Mouse (Mus musculus) megakaryocyte, embryonic 14.5 days (primary cell): Measurements from ENCODE around the gene Ces2c. TPM values are rescaled to one million over a fixed set of nuclear protein-coding genes. Genes with fewer than 3 reads are reported as not detected.
"Not testable (repeated sequence)": the region's sequence is repeated elsewhere in the genome, so short reads cannot be mapped to it uniquely, and the experiment has no call there.

Source experiments
- H3K27me3 ChIP-seq: replicated peaks from 2 replicates; pipeline ENCODE3; 2012; ENCODE audit warnings: inconsistent platforms
- H3K36me3 ChIP-seq: replicated peaks from 2 replicates; pipeline ENCODE3; 2012; ENCODE audit warnings: low read length, inconsistent platforms, mixed read lengths
- H3K4me1 ChIP-seq: 2 replicates; pipeline ENCODE4 v1.6.1; 2012; ENCODE audit warnings: inconsistent platforms
- H3K4me3 ChIP-seq: replicated peaks from 2 replicates; pipeline ENCODE3; 2012; ENCODE audit warnings: moderate library complexity, mild to moderate bottlenecking, inconsistent platforms
- H3K9me3 ChIP-seq: 2 replicates; pipeline ENCODE4 v1.6.1; 2012; ENCODE audit warnings: inconsistent platforms
- FLI1 ChIP-seq: IDR thresholded peaks from 2 replicates; pipeline ENCODE4 v1.6.1; 2012; ENCODE audit warnings: low read length, inconsistent platforms, mixed read lengths
- GATA1 ChIP-seq: IDR thresholded peaks from 3 replicates; pipeline ENCODE4 v1.6.1; 2012; ENCODE audit warnings: mixed read lengths, low read length, inconsistent platforms, borderline replicate concordance
- polyA plus RNA-seq: library from polyadenylated mRNA; stranded (reverse); fragments of >175 nt; gene quantifications from 2 replicates; pipeline ENCODE4 v1.2.3, GENCODE M21; 2012; ENCODE audit warnings: low replicate concordance; ENCODE audit not compliant: insufficient read depth

Gene Ces2c
- polyA plus RNA-seq: not detected in 2 replicates

DNA sequence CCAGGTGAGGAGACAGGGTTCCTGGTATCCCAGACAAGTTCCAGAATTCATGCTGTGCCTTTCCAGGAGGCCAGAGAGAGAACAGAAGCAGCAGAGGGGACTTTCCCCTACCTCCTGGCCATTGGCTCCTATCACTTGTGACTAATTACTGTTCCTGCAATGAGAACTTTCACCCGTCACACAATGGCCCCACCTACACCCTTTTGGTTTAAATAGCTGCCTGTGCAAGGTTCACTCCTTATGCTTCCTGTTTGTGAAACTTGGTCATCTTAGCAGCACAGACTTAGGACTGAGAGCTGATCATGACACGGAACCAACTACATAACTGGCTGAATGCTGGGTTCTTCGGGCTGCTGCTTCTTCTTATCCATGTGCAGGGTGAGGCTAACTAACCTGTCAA is at the start of gene Ces2c:
TSS of gene Ces2c (plus strand) at position 238 of the 400 bp plus-strand sequence.
- H3K4me1 ChIP-seq: peaks cover 15% of the 10 kb centered on the region
- H3K36me3 ChIP-seq: no peaks in the 10 kb centered on the region
- H3K27me3 ChIP-seq: no peaks in the 10 kb centered on the region
- no peak within 1 kb of the TSS for H3K4me3 ChIP-seq
- no peak for TF ChIP-seq GATA1
- no peak for TF ChIP-seq FLI1
- no peaks in the 10 kb centered on the region for H3K9me3 ChIP-seq

GRCm38 (mm10) chr8:104799385-104799784 is 47.5 kb upstream of the Ces2c start:
- H3K4me1 ChIP-seq: peaks cover 18% of the 10 kb centered on the region
- H3K9me3 ChIP-seq: no peaks in the 10 kb centered on the region
- peaks cover 4% of the 10 kb centered on the region for H3K27me3 ChIP-seq
- H3K36me3 ChIP-seq: no peaks in the 10 kb centered on the region
- no peak for TF ChIP-seq GATA1
- TF ChIP-seq FLI1: no peak
- no peak overlapping the region for H3K4me3 ChIP-seq

DNA sequence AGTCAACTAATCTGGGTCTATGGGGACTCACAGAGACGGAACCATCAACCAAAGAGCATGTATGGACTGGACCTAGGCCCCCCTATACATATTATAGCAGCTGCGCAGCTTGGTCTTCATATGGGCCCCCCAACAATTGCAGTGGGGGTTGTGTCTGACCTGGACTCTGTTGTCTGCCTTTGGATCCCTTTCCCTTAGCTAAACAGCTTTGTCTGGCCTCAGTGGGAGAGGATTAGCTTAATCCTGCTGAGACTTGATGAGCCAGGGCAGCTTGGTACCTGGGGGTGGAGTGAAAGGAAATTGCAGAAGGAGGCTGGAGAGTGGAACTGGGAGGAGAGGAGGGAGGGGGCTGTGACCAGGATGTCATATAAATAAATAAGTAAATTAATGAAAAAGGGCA is 40.7 kb upstream of the Ces2c start:
- no peaks in the 10 kb centered on the region for H3K9me3 ChIP-seq
- H3K4me3 ChIP-seq: no peak overlapping the region
- H3K4me1 ChIP-seq: peaks cover 13% of the 10 kb centered on the region
- no peaks in the 10 kb centered on the region for H3K27me3 ChIP-seq
- H3K36me3 ChIP-seq: no peaks in the 10 kb centered on the region
- TF ChIP-seq GATA1 (no peak), FLI1 (no peak)

DNA sequence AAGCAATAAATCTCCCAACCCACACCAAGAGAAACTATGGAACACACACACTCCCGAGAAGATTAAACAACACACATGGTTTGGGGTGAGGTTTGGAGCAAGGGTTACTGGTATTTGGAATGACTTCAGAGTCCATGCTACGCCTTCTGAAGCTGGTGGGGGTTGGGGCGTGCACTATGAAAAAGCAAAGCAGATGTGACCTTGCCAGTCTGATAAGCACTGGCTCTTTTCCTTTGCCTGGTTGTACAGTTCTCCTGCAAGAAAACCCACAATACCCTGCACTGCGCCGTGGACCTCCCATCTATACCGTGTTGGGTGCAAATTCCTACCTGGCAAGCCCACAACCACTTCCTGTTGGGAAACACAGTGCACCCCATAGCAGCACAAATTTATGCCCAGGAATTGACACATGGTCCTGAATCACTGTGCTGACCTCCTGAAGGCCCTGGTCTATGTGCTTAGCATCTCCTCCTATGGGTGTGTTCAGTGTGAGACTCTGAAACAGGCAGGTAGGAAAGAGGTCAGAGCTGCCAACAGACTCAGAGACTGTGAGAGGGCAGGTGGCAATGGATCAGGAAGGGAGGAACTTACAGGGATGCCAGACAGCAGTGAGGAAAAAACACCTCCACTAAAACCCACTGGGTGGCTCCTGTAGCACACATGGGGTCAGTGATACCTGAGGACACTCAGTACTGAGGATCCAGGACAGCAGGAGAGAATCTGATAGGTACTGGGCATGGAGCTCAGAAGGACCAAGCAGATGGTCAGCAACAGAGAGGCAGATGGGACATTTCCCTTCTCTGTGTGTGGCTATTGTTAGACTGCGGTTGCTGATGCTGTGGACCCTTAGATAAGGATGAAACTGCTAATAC is 38.1 kb upstream of the Ces2c start:
- Histone ChIP-seq H3K4me1 (peaks cover 13% of the 10 kb centered on the region), H3K36me3 (no peaks in the 10 kb centered on the region), H3K27me3 (no peaks in the 10 kb centered on the region), H3K9me3 (no peaks in the 10 kb centered on the region), H3K4me3 (peak overlapping the region; percentile 5)
- TF ChIP-seq FLI1: no peak
- TF ChIP-seq GATA1: no peak

GRCm38 (mm10) chr8:104809436-104809835 is 37.4 kb upstream of the Ces2c start:
- TF ChIP-seq GATA1 (no peak), FLI1 (no peak)
- no peaks in the 10 kb centered on the region for H3K9me3 ChIP-seq
- peaks cover 1% of the 10 kb centered on the region for H3K27me3 ChIP-seq
- peaks cover 13% of the 10 kb centered on the region for H3K4me1 ChIP-seq
- no peak overlapping the region for H3K4me3 ChIP-seq
- no peaks in the 10 kb centered on the region for H3K36me3 ChIP-seq

GRCm38 (mm10) chr8:104826912-104827311 is 20.0 kb upstream of the Ces2c start:
- Histone ChIP-seq H3K36me3 (no peaks in the 10 kb centered on the region), H3K27me3 (peaks cover 2% of the 10 kb centered on the region), H3K4me3 (peak overlapping the region; percentile 64), H3K9me3 (no peaks in the 10 kb centered on the region), H3K4me1 (peaks cover 43% of the 10 kb centered on the region)
- TF ChIP-seq FLI1: no peak
- TF ChIP-seq GATA1: no peak

DNA sequence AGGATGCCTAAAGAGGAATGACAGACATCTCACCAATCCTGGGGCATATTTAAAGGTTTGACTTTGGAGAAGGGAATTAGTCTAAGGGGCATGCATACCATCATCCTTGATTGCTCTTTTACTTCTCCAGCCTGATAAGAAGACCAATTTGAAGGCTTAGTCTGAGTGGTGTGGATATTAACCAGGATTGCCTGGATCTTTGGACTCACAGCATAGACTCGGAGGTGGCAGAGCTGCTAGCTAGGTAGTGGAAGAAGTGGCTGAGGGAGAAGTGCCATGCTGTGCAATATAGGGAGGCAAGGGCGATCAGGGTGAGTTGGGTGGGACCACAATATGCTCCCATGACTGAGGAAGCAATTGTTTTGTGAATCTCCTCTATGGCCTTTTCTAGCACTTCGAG is 18.6 kb upstream of the Ces2c start:
- no peaks in the 10 kb centered on the region for H3K9me3 ChIP-seq
- peaks cover 43% of the 10 kb centered on the region for H3K4me1 ChIP-seq
- H3K4me3 ChIP-seq: no peak overlapping the region
- no peaks in the 10 kb centered on the region for H3K36me3 ChIP-seq
- no peak for TF ChIP-seq GATA1
- no peak for TF ChIP-seq FLI1
- H3K27me3 ChIP-seq: peaks cover 2% of the 10 kb centered on the region

DNA sequence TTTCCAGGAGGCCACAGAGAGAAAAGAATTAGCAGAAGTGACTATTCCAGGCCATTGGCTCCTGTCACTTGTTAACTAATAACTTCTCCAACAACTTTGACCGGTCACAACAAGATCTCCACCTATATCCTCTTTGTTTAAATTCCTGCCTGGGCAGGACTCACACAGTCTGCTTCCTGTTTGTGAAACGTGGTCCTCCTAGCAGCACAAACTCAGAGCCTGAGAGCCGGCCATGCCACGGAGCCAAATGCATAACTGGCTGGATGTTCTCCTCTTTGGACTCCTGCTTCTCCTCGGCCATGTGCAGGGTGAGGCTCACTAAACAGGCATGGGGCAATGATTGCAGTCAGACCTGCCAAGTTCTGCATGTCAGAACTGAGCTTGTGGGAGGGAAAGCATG is 15.4 kb upstream of the Ces2c start, which contains the start of gene Ces2b:
TSS of gene Ces2b (plus strand) at position 133 of the 400 bp plus-strand sequence.
- Histone ChIP-seq H3K27me3 (peaks cover 5% of the 10 kb centered on the region), H3K4me1 (peaks cover 36% of the 10 kb centered on the region), H3K36me3 (no peaks in the 10 kb centered on the region), H3K4me3 (no peak within 1 kb of the TSS), H3K9me3 (no peaks in the 10 kb centered on the region)
- TF ChIP-seq FLI1: no peak
- no peak for TF ChIP-seq GATA1

DNA sequence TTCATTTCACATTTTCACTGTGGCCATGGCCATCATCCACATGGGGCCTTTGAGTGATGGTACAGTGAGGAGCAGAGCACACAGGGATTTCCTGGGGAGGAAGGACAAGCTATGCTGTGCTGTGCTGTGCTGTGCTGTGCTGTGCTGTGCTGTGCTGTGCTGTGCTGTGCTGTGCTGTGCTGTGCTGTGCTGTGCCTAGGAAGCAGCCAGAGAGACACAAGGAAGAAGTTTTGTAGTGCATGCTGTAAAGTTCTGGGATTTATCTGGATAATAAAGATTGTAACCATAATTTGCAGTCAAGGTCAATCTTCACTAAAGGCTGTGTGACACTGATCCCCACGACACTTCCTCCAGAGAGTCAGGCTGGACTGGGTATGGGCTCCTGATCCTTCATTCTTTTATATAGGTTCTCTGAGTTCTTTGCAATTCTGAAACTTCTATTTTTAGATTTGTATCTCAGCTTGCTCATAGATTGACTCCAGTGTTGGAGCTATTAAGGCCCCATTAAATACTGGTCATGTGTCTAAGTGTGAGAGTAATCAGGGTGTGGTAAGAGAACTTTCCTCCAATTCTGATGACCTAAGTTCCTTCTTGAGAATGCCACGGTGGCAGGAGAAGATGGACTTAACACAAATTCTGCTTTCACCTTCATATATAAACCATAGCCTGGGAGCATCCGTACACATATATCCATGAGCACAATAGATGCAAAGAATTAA is 5.3 kb upstream of the Ces2c start:
- no peaks in the 10 kb centered on the region for H3K9me3 ChIP-seq
- H3K27me3 ChIP-seq: peaks cover 3% of the 10 kb centered on the region
- no peaks in the 10 kb centered on the region for H3K36me3 ChIP-seq
- H3K4me1 ChIP-seq: no peaks in the 10 kb centered on the region
- no peak overlapping the region for H3K4me3 ChIP-seq
- no peak for TF ChIP-seq GATA1
- no peak for TF ChIP-seq FLI1

DNA sequence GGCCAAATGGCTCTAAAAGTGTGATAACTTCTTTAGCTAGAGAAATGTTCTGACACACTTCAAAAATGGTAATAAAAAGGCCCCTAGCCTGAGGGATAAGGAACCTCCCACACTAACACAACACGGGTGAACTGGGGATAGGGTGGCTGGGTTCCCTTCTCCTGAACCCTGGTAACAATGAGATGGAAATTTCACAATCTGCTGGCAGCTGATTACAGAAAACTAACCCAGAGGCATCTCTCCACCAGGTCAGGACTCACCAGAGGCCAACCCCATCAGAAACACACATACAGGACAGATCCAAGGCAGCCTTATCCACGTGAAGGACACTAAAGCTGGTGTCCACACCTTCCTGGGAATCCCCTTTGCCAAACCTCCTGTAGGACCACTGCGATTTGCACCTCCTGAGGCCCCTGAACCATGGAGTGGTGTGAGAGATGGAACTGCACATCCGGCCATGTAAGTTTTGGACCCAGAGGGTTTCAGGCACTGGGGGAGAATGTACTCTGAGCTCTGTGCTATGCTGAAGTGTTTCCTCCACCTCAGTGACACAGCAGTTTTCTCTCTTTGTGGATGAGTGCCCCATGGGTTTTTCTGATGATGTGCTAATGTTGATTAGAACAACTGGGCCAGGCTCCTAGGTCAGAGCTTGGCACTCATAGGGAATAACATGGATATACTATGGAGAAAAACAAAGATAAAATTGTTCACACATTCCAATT is 1.0 kb downstream of the Ces2c start:
- Histone ChIP-seq H3K27me3 (no peaks in the 10 kb centered on the region), H3K9me3 (no peaks in the 10 kb centered on the region), H3K4me3 (no peak overlapping the region), H3K36me3 (no peaks in the 10 kb centered on the region), H3K4me1 (peaks cover 15% of the 10 kb centered on the region)
- no peak for TF ChIP-seq GATA1
- TF ChIP-seq FLI1: no peak

- H3K36me3 ChIP-seq, H3K4me1 ChIP-seq, H3K9me3 ChIP-seq, H3K4me3 ChIP-seq, H3K27me3 ChIP-seq: not testable (repeated sequence)
Observed at GRCm38 (mm10) chr8:104866844-104867531, 20.1 kb downstream of the Ces2c start.

GRCm38 (mm10) chr8:104868876-104869275 is 22.0 kb downstream of the Ces2c start:
- H3K36me3 ChIP-seq, H3K27me3 ChIP-seq, H3K4me3 ChIP-seq, H3K4me1 ChIP-seq, H3K9me3 ChIP-seq: not testable (repeated sequence)

GRCm38 (mm10) chr8:104886223-104886926 is 39.5 kb downstream of the Ces2c start:
- not testable (repeated sequence) for H3K4me3 ChIP-seq, H3K9me3 ChIP-seq, H3K27me3 ChIP-seq, H3K36me3 ChIP-seq, H3K4me1 ChIP-seq
